Mouse (Mus musculus): ENCODE data around the gene Zfp786. TPM values are rescaled to one million over a fixed set of nuclear protein-coding genes. Genes with fewer than 3 reads are reported as not detected.
A peak's percentile ranks its signal among the peaks of the same experiment; 100 is the strongest.
"Not testable (repeated sequence)": the region's sequence is repeated elsewhere in the genome, so short reads cannot be mapped to it uniquely, and the experiment has no call there.

The Zfp786 gene
- polyA plus RNA-seq (2015; fragmentation: Nextera tagmentation; extraction: Ambion mirVana): 0.61 and 0.70 TPM in 2 replicates

DNA sequence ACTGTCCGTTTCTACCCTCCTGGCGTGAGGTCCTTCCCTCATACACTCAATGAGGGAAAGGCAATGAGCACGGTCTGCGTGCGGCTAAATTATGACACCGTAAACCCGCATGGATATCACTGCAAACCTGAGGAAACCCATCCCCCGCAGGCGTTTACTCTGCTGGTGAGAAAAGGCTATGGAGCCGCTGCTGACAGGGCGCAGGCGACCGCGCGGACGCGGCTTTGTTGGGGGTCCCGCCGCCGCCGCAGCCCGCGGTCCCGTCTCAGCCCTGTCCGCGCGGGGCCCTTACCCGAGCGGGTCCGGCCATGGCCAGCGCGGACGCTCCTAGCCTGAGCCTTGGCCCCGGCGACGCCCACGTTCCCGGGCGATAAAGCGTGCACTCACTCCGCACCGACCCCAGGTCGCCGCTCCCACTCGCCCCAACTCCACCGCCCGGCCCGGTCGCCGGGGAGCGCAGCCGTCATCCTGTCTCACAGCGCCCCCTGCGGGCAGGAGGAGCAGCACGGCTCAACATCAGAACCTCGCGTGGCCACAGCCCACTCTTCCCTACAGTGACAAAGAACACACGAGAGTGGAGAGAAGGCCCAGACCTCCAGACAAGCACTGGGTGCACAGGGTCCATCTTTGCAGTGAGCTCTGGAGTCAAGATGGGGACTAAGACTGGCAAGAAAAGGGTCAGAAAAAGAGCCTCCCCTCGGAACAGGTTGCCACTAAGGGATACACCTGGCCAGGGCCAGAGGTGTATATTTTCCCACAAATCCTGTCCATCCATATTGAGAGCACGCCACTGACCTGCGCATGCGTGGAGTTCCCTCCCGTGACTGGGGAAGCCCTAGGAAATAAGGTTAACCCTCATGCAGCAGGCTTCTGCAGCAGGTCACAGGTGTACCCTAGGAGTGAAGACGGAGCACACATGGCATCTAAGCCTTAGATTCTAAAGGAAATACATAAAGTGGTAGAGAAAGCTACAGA lies at the start of gene Zfp786:
Zfp786 (minus strand) TSS at position 764 of the 975 bp plus-strand sequence.
- H3K4me2 ChIP-seq: peak within 1 kb of the TSS; percentile 91
- H3K9ac ChIP-seq: peak within 1 kb of the TSS; percentile 87
- H3K4me1 ChIP-seq (replicated peaks): peaks cover 23% of the 10 kb centered on the region
- 2% methylated on average over 64 of the region's 64 CpGs for WGBS (ENCODE audit: insufficient replicate concordance)
- H3K9me3 ChIP-seq (replicated peaks): no peaks in the 10 kb centered on the region
- peak; percentile 87 for DNase-seq
- peak within 1 kb of the TSS; percentile 83 for H3K4me3 ChIP-seq (replicated peaks)
- H3K36me3 ChIP-seq: no peaks in the 10 kb centered on the region
- no peaks in the 10 kb centered on the region for H3K27me3 ChIP-seq
- H3K27ac ChIP-seq: no peak within 1 kb of the TSS
- peak; percentile 88 for ATAC-seq (ENCODE audit: low read depth)

DNA sequence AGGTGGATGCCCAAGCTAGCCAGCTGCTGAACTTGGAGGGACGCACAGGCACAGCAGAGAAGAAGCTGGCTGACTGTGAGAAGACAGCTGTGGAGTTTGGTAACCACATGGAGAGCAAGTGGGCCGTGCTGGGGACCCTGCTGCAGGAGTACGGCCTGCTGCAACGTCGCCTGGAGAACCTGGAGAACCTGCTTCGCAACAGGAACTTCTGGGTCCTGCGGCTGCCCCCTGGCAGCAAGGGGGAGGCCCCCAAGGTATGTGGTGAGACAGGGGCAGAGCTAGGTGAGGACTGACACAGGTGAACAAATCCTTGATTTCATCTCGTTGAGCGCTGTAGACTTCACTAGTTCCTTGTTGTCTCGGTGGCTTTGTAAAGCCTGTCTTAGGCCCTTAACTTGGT lies 49.5 kb upstream of the Zfp786 start:
- whole genome bisulfite sequencing (ENCODE audit: insufficient replicate concordance): 90% methylated on average over 10 of the region's 10 CpGs
- peaks cover 30% of the 10 kb centered on the region for H3K4me1 ChIP-seq (replicated peaks)
- DNase-seq (no peak), ATAC-seq (ENCODE audit: low read depth) (no peak)
- no peak overlapping the region for H3K9ac ChIP-seq
- H3K36me3 ChIP-seq: peaks cover 45% of the 10 kb centered on the region
- no peak overlapping the region for H3K27ac ChIP-seq
- no peaks in the 10 kb centered on the region for H3K27me3 ChIP-seq
- H3K4me2 ChIP-seq: no peak overlapping the region
- H3K9me3 ChIP-seq (replicated peaks): no peaks in the 10 kb centered on the region
- no peak overlapping the region for H3K4me3 ChIP-seq (replicated peaks)

DNA sequence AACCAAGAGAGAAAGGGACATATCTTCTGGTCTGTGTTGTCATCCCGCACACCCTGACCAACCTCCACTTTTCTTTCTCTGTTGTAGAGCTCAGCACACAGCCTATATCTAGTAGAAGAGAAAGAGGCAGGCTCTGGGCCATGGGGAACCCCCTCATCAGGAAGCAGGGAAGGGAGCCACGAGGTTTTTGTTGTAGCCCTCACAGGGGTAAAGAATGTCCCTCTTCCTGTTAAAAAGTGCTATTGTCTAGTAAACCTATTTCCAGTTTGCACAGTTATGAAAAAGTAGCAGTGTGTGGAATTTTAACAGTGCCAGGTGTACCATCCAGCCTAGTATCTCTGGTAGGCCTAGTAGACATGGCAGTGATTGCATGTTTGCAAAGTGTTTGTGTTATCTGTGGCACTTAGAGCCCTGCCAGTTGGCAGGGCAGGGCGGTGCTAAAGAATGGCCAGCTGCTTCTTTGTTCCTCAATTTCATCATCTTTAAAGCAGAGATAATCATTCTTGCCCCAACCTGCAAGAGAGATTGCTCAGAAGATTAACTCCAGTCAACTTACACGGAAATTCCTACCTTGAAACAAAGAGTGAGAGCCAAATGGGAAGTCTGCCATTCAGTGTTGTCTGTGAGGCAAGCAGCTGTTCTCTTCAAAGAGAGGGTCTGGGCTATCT lies 48.5 kb upstream of the Zfp786 start:
- H3K4me2 ChIP-seq: peak overlapping the region; percentile 89
- H3K9me3 ChIP-seq (replicated peaks): no peaks in the 10 kb centered on the region
- peak overlapping the region; percentile 93; the same call in 1 of the 2 replicates for H3K9ac ChIP-seq
- ATAC-seq (ENCODE audit: low read depth): no peak
- 65% methylated on average over 4 of the region's 4 CpGs for WGBS (ENCODE audit: insufficient replicate concordance)
- H3K4me1 ChIP-seq (replicated peaks): peaks cover 30% of the 10 kb centered on the region
- peaks cover 36% of the 10 kb centered on the region for H3K36me3 ChIP-seq
- peak overlapping the region; percentile 86; the same call in 1 of the 2 replicates for H3K4me3 ChIP-seq (replicated peaks)
- no peak overlapping the region for H3K27ac ChIP-seq
- H3K27me3 ChIP-seq: no peaks in the 10 kb centered on the region
- DNase-seq: no peak

DNA sequence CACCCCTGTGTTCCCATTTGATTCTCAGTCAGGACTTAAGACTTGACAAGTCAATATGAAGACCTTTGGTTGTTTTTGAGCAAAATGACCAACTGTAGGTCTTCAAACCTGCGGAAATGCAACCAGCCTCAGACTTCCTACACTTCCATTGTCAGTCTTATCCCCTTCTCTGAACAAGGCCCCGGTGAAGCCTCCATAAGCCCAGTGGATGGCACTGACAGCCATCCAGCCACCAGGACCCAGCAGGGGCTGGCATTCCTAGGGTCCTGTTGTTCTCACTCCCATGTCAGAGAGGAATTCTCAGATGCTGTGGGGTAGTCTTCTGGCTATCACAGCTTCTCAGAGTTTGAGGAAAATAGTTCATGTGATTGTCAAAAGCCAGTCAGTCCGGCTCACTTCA lies 47.9 kb upstream of the Zfp786 start:
- Histone ChIP-seq H3K4me3 (replicated peaks) (peak overlapping the region; percentile 86), H3K9ac (peak overlapping the region; percentile 93), H3K36me3 (peaks cover 32% of the 10 kb centered on the region), H3K4me1 (replicated peaks) (peaks cover 30% of the 10 kb centered on the region), H3K27ac (0 out of 2 replicates have a peak overlapping the region, but pooled peaks have one; percentile 94), H3K9me3 (replicated peaks) (no peaks in the 10 kb centered on the region), H3K4me2 (peak overlapping the region; percentile 89), H3K27me3 (no peaks in the 10 kb centered on the region)
- no peak for ATAC-seq (ENCODE audit: low read depth)
- no peak for DNase-seq
- 41% methylated on average over 3 of the region's 3 CpGs for WGBS (ENCODE audit: insufficient replicate concordance)

DNA sequence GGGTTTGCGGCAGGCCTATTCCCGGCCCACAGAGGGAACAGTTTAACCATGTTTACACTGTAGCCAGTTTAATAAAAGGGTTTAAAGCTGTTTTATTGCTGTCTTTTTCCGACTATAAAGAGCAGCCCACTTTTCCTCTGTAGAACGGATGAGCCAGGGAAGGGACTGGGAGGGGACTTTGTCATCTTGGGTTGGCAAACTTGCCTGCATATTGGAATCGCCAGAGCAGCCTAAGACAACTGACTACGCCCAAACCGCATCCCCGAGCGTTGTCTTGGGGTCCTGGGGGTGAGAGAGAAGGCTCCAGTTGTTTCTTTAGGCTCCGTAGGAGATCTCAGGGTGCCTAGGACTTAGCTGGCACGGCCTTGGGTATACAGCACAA lies 47.5 kb upstream of the Zfp786 start:
- H3K27me3 ChIP-seq: no peaks in the 10 kb centered on the region
- peak overlapping the region; percentile 86 for H3K4me3 ChIP-seq (replicated peaks)
- H3K27ac ChIP-seq: peak overlapping the region; percentile 94
- peak overlapping the region; percentile 89 for H3K4me2 ChIP-seq
- ATAC-seq (ENCODE audit: low read depth) (no peak), DNase-seq (no peak)
- H3K4me1 ChIP-seq (replicated peaks): peaks cover 30% of the 10 kb centered on the region
- 2% methylated on average over 11 of the region's 11 CpGs for WGBS (ENCODE audit: insufficient replicate concordance)
- H3K9ac ChIP-seq: peak overlapping the region; percentile 93
- no peaks in the 10 kb centered on the region for H3K9me3 ChIP-seq (replicated peaks)
- peaks cover 27% of the 10 kb centered on the region for H3K36me3 ChIP-seq

DNA sequence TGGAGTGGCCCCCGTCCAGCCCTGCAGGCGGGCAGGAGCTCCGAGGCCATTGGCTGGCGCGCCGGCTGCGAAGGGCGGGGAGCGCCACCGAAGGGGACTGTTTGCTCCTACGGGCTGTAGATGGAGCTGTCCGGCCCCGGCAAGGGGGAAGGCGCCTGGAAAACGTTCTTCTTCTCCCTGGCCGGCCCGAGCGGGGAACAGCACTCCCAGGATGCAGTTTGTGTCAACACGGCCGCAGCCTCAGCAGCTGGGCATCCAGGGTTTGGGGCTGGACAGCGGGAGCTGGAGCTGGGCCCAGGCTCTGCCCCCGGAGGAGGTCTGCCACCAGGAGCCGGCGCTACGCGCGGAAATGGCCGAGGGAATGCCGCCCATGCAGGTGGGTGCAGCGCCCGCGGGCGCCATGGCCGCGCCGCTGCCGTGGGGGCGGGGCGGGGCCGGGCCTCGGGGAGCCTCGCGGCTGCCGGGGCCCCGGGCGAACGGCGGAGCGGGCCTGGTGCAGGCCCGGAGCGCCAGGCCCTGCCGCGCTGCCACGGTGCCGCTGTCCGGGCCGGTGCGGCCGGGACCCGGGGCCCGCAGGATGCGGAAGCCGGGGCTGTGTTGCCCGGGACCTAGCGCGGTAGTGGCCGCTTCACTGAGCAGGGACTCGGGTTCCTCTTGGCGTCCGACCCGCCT lies 46.9 kb upstream of the Zfp786 start:
- Histone ChIP-seq H3K27ac (peak overlapping the region; percentile 94), H3K9me3 (replicated peaks) (no peaks in the 10 kb centered on the region), H3K36me3 (peaks cover 25% of the 10 kb centered on the region), H3K4me1 (replicated peaks) (peaks cover 30% of the 10 kb centered on the region), H3K4me2 (peak overlapping the region; percentile 89), H3K9ac (peak overlapping the region; percentile 93), H3K27me3 (no peaks in the 10 kb centered on the region), H3K4me3 (replicated peaks) (peak overlapping the region; percentile 86)
- 1% methylated on average over 70 of the region's 71 CpGs for WGBS (ENCODE audit: insufficient replicate concordance)
- ATAC-seq (ENCODE audit: low read depth) (peak; percentile 94), DNase-seq (peak; percentile 86)

DNA sequence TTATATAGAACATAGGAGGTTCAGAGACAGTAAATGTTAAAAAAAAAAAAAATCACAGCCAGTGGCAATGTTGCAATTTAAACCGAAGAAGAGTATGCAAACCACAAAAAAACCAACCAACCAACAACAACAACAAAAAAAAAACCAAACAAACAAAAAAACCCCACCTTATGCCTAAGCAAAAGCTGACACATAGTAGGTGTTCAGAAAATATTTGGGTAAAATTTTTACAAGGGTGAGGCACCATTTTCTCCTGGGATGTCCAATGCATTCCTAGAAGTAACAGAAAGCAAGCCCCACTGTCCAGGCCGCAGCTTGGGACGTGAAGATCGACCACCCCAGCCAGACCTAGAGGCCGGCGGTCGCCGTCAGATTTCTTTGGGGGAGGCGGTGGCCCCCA lies 46.4 kb upstream of the Zfp786 start, which contains the start of gene Zfp282:
Zfp282 (plus strand) TSS at position 147 of the 400 bp plus-strand sequence.
- no peak for ATAC-seq (ENCODE audit: low read depth)
- WGBS (ENCODE audit: insufficient replicate concordance): 3% methylated on average over 9 of the region's 9 CpGs
- H3K4me3 ChIP-seq (replicated peaks): peak within 1 kb of the TSS; percentile 86
- H3K27me3 ChIP-seq: no peaks in the 10 kb centered on the region
- peaks cover 21% of the 10 kb centered on the region for H3K36me3 ChIP-seq
- H3K4me2 ChIP-seq: peak within 1 kb of the TSS; percentile 89
- H3K9me3 ChIP-seq (replicated peaks): no peaks in the 10 kb centered on the region
- peak within 1 kb of the TSS; percentile 94 for H3K27ac ChIP-seq
- H3K4me1 ChIP-seq (replicated peaks): peaks cover 30% of the 10 kb centered on the region
- H3K9ac ChIP-seq: peak within 1 kb of the TSS; percentile 93
- no peak for DNase-seq

DNA sequence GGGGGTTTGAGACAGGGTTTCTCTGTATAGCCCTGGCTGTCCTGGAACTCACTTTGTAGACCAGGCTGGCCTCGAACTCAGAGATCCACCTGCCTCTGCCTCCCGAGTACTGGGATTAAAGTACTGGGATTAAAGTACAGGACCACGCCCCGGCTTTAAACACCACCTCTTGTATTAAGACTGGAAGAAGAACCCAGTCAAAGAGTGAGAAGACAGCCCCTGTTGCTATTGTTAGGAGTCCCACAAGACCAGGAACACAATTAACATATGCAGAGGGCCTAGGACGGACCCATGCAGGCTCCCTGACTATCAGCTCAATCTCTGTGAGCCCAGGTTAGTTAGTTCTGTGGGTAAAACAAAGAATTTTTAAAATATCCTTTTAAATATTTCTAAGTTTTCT lies 41.6 kb upstream of the Zfp786 start:
- no peak overlapping the region for H3K9ac ChIP-seq
- no peak overlapping the region for H3K4me3 ChIP-seq (replicated peaks)
- H3K27ac ChIP-seq: no peak overlapping the region
- no peaks in the 10 kb centered on the region for H3K9me3 ChIP-seq (replicated peaks)
- no peak for DNase-seq
- WGBS (ENCODE audit: insufficient replicate concordance): 73% methylated on average over 5 of the region's 5 CpGs
- no peak for ATAC-seq (ENCODE audit: low read depth)
- no peaks in the 10 kb centered on the region for H3K27me3 ChIP-seq
- no peak overlapping the region for H3K4me2 ChIP-seq
- 0 out of 2 replicates have a peak, but pooled peaks cover 5% of the 10 kb centered on the region for H3K36me3 ChIP-seq
- H3K4me1 ChIP-seq (replicated peaks): peaks cover 10% of the 10 kb centered on the region

DNA sequence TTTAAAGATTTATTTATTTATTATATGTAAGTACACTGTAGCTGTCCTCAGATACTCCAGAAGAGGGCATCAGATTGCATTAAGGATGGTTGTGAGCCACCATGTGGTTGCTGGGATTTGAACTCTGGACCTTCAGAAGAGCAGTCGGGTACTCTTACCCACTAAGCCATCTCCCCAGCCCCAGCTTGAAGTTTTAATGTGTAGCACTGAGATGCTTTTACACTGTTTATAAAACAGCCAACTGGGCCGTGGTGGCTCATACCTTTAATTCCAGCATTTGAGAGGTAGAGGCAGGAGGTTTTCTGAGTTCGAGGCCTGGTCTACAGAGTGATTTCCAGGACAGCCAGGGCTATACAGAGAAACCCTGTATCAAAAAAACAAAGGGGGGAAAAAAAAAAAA lies 27.1 kb upstream of the Zfp786 start:
- H3K4me1 ChIP-seq (replicated peaks); H3K27me3 ChIP-seq; ATAC-seq (ENCODE audit: low read depth); DNase-seq; H3K9ac ChIP-seq; H3K27ac ChIP-seq; H3K4me2 ChIP-seq; H3K4me3 ChIP-seq (replicated peaks); H3K9me3 ChIP-seq (replicated peaks): not testable (repeated sequence)
- H3K36me3 ChIP-seq: peaks cover 23% of the 10 kb centered on the region
- 81% methylated on average over 3 of the region's 3 CpGs for WGBS (ENCODE audit: insufficient replicate concordance)

DNA sequence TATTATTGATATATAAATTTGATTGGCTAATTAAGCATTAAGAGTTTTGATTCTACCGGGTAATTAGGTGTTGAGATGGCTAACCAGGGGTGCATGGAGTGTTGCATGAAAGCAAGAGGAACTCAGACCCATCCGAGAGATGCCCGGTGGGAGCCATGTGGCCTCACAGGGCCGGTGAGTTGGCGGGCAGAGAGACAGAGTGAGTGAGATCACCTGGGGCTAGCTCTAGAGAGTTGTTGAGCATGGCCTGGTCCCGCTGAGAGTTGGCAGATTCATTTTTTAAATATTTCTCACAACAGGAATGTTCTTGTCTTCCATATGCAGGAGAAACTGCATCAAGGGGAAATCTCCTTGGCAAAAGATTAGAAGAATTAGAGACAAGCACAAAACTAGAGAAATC lies 26.6 kb upstream of the Zfp786 start:
- Histone ChIP-seq H3K4me3 (replicated peaks) (no peak overlapping the region), H3K9ac (no peak overlapping the region), H3K9me3 (replicated peaks) (no peaks in the 10 kb centered on the region), H3K4me2 (no peak overlapping the region), H3K4me1 (replicated peaks) (no peaks in the 10 kb centered on the region), H3K36me3 (peaks cover 19% of the 10 kb centered on the region), H3K27me3 (no peaks in the 10 kb centered on the region), H3K27ac (no peak overlapping the region)
- DNase-seq (no peak), ATAC-seq (ENCODE audit: low read depth) (no peak)
- WGBS (ENCODE audit: insufficient replicate concordance): 87% methylated on average over 6 of the region's 6 CpGs

DNA sequence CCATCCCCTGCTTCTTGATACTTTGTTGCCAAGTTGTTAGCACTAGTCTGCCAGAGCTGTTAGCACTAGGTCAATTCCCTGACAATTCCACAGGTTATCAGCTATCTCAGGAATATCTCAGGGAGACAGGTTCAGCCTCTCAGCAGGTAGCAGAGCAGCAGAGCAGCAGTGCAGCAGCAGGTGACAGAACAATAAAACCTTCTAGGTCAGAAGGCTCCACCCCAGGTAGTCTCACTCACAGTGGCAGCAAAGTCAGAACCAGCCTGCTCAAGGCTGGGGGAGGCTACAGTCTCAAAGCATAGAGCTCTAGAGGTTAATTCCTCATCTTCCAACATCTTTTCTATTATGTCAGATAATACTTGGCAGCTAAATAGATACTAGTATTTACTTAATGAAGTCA lies 15.1 kb upstream of the Zfp786 start:
- Histone ChIP-seq H3K9ac (no peak overlapping the region), H3K36me3 (peaks cover 17% of the 10 kb centered on the region), H3K4me3 (replicated peaks) (no peak overlapping the region), H3K9me3 (replicated peaks) (no peaks in the 10 kb centered on the region), H3K4me2 (no peak overlapping the region), H3K27ac (no peak overlapping the region), H3K27me3 (no peaks in the 10 kb centered on the region), H3K4me1 (replicated peaks) (peaks cover 15% of the 10 kb centered on the region)
- ATAC-seq (ENCODE audit: low read depth) (no peak), DNase-seq (no peak)
